Mouse (Mus musculus): ENCODE measurements around the gene Myo1d.

Myo1d gene

DNA sequence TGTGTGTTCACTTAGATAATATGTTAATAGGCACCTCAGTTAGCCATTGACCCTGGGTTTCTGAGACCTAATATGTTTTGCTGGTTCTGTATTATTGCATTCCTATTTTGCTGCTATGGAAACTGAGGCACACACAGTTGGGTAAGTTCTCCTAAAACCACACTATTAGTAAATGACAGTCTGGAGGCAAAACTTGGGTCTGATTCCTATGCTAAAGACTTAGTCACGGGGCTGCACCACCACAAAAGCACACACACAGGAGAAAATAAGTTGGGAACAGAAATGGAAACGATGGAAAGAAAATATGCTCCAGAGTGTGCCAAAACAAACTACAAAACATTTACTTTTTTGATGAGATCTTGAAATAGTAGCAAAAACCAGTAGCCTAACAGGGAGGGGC is 45.1 kb downstream of the Myo1d start:
- in situ Hi-C loops (cut with MboI, MseI): no loop called here

DNA sequence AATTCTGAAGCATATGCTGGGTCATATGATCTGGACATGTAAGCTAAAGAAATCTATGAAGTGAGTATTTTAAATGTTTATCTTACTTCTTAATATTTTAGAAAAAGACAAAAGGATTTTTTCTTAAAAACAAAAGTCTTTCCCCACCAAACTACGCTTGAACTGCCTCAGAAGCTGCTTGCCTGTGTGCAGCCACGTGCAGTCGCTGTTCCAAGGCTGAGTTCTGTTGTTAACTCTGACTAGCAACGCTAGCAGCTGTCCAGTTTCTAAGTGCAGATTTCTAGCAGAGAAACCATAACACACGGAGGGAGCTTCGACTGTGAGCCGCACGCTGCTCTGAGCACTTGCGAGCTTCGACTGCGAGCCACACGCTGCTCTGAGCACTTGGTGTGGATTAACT is 55.1 kb downstream of the Myo1d start:
- in situ Hi-C loops (cut with MboI, MseI): loop anchor here in 1 of 2 experiments (25.0 kb wide), 1 partner anchor 888 kb away; no protein-coding TSS in a partner anchor

- in situ Hi-C loops (cut with MboI, MseI): loop anchor here in 1 of 2 experiments (25.0 kb wide), 1 partner anchor 889 kb away; no protein-coding TSS in a partner anchor
Measured at GRCm38 (mm10) chr11:80723406-80724047, 56.3 kb downstream of the Myo1d start.

GRCm38 (mm10) chr11:80719014-80719413 is 60.8 kb downstream of the Myo1d start:
- in situ Hi-C loops (cut with MboI, MseI): loop anchor here (5.0 to 25.0 kb wide), 3 partner anchors 68 to 1556 kb away; no protein-coding TSS in a partner anchor

DNA sequence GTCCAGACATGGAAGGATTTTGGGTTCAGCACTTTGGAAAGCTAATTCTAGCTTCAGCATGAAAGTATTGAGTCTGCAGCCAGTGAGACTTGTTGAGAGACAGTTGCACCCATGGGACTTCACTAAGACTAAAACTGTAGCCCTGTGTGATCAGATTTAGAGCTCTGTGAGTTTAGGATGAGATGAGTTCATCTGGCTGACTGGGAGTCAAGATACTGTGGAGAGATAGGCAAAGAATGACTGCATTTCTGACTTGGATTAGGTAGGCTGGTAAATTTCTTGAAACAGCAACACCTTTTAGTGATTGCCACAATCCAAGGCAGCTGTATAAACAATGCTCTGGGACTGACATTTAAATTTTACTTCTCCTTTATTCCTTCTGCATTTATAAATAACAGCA is 61.8 kb downstream of the Myo1d start:
- in situ Hi-C loops (cut with MboI, MseI): loop anchor here (5.0 to 25.0 kb wide), 3 partner anchors 69 to 1557 kb away; no protein-coding TSS in a partner anchor

DNA sequence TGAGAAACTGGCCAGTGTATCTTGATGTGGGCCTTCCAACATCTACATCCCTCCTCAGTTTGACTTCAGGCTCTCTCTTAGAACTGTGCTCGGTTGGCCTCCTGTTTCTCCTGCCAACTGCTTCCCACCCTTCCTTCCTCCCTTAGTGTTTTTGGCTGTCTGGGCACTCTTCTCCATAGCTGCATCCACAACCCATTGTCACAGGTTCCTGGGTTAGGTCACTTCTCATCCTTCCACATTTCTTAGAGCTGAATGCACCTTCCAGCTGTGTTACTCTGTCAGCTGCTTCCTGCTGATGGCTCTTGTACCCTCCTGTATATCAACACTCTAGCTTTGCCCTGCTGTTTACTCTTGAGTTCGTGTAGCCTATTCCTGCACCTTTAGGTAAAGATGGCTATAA is 64.7 kb downstream of the Myo1d start:
- in situ Hi-C loops (cut with MboI, MseI): loop anchor here (5.0 to 25.0 kb wide), 3 partner anchors 72 to 1560 kb away; no protein-coding TSS in a partner anchor

GRCm38 (mm10) chr11:80713705-80714104 is 66.1 kb downstream of the Myo1d start:
- in situ Hi-C loops (cut with MboI, MseI): loop anchor here (10.0 to 25.0 kb wide), 2 partner anchors 899 to 1561 kb away; no protein-coding TSS in a partner anchor

GRCm38 (mm10) chr11:80712201-80712600 is 67.6 kb downstream of the Myo1d start:
- in situ Hi-C loops (cut with MboI, MseI): loop anchor here (10.0 to 25.0 kb wide), 2 partner anchors 900 to 1563 kb away; no protein-coding TSS in a partner anchor

DNA sequence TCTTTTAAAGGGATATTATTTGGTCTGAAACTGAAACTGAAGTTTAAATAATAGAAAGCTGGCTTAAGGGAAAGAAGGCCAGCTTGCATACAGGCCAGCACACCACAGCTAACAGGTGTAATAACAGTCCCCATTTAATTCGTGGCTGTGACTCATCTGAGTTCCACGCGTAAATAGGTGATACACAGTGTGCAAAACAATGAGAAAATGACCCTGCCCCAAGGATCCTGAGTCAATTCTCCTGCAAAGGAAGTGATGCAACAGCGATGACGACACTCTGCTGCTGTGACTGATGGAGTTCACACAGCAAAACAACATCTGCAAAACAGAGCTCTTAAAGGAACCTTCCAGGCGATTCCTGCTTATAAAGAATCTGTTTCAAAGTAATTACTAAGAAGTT is 68.5 kb downstream of the Myo1d start:
- in situ Hi-C loops (cut with MboI, MseI): loop anchor here (10.0 to 25.0 kb wide), 2 partner anchors 901 to 1563 kb away; no protein-coding TSS in a partner anchor

DNA sequence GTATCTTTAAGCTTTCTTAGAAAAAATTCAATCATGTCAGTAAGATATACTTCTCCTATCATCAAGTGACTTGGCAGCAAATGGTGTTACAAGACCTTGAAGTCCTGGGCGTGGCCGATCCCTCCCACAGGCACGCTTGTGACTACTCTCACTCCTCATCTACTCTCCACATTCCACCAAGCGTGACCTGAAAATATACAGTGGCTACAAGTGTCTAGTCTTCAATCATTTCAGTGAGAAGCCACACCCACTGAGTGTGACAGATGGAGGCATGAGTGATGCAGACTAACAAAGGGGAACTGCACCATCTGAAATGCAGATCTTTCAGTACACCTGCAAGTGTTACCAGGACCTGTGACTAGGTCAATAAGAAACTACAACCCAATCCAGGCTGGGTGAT is 79.2 kb downstream of the Myo1d start:
- in situ Hi-C loops (cut with MboI, MseI): loop anchor here in 1 of 2 experiments (25.0 kb wide), 1 partner anchor 912 kb away; no protein-coding TSS in a partner anchor

- in situ Hi-C loops (cut with MboI, MseI): loop anchor here (5.0 to 10.0 kb wide), 2 partner anchors 86 to 119 kb away; partner anchors contain the start of gene Myo1d (in 1 of the 2)
Measured at GRCm38 (mm10) chr11:80698721-80699120, 81.1 kb downstream of the Myo1d start.

- in situ Hi-C loops (cut with MboI, MseI): loop anchor here (5.0 to 10.0 kb wide), 2 partner anchors 88 to 121 kb away; partner anchors contain the start of gene Myo1d (in 1 of the 2)
Measured at GRCm38 (mm10) chr11:80696350-80696749, 83.5 kb downstream of the Myo1d start.

DNA sequence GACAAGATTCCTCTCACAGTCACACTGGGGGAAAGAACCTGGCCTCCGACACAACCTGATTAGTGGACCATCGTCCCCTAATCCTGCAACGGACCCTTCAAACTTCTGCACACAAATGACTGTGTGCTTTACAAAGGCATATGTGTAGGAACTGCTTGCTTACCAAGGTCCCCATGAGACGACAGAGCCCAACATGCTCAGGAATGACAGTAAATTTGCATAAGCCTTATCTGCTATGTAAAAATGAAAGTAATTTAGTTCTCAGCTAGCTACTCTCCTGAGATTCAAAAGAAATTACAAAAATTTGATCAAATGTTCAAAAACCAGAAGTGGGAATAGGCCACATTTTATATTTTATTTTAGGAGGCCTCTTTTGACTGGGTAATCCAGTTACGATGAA is 95.2 kb downstream of the Myo1d start:
- in situ Hi-C loops (cut with MboI, MseI): no loop called here

DNA sequence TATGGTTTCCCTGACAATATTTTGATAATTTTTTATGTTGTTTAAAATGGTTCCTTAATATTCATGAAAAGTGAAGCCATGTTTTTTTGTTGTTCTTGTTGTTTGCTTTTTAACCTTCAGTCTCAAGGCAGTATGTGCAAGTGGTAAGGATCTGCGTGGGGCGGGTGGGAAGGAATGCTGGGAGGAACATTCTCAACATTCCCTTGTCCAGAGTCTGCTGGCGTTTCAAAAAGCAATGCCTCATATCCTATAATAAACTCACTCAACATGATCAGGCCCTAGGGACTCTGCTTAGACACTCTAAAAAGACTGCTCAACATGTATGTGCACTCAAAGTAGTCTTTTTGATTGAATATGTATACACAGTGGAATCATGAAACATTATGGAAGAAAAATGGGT is 97.1 kb downstream of the Myo1d start:
- in situ Hi-C loops (cut with MboI, MseI): no loop called here

GRCm38 (mm10) chr11:80673013-80673412 is 106.8 kb downstream of the Myo1d start:
- in situ Hi-C loops (cut with MboI, MseI): no loop called here

DNA sequence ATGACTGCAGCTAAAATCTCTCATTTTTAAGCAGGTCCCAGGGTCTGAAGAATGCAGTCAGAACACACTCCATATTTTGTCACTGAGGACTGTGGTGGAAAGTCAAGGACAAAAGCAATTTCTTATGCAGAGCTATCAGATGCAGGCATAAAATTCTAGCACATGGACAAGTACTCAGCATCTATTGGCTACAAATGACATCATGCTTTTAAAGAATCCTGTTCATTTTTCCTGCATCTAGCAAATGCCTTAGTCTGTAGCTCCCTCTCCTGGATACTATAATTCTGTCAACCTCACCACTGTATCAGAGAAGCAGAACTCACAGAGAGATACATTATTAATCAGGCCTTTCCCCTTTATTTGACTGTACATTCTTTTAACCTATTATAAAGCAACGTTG is 109.4 kb downstream of the Myo1d start:
- in situ Hi-C loops (cut with MboI, MseI): no loop called here

DNA sequence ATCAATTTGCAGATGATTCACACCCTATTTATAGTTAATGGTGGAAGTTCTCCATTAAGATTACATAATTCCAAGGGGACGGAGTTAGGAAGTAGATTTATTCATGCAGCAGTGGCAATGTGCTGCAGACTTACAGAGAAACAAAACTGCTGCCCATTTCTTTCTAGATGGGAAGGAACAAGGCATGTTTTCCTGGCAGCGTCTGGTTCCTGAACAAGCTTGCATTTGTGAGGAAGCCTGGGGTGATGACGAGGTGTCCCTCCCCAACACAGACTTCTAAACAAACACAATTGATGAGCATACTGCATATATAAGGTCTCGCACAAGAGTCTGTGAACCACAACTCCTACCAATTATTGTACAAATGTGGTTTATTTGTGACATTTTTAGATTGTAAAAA is 109.9 kb downstream of the Myo1d start:
- in situ Hi-C loops (cut with MboI, MseI): loop anchor here in 1 of 2 experiments (5.0 kb wide), 1 partner anchor 218 kb away; no protein-coding TSS in a partner anchor

DNA sequence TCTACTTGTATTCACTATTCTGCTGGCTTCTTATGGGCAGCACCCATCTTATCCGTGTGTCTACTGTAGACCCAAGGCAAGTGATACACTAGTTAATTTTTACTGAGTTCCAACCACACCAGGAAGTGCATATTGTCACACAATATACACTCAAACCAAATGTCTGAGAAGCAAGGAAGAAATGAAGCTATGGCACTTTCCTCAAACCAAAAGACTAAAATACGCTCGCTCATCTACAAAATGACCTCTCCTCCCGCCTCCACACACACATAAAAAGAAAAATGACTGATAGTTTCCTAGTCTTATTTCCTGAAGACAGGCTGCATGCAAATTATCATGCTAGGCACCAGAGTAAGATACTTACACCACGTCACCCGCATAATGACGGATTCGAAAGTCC is 113.6 kb downstream of the Myo1d start:
- in situ Hi-C loops (cut with MboI, MseI): loop anchor here in 1 of 2 experiments (5.0 kb wide), 1 partner anchor 214 kb away; no protein-coding TSS in a partner anchor

DNA sequence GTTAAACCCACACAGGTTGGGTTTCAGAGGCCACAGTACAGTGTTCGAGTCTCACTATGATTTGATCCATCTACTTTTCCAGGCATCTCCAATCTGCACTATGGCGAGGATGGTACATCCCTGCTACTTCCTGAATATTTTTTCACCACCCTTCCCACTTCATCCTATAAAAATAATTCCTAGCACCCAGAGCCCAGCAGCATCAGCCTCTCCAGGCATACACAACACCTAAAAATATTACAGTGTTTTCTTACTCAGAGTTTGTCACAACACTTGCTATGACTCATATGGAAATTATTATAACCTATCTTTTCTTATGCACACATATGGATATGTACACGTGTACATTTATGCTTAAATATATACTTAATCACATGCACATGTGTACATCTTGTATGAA is 115.6 kb downstream of the Myo1d start:
- in situ Hi-C loops (cut with MboI, MseI): no loop called here

- in situ Hi-C loops (cut with MboI, MseI): no loop called here
Measured at GRCm38 (mm10) chr11:80645111-80645510, 134.7 kb downstream of the Myo1d start.

GRCm38 (mm10) chr11:80628992-80629865 is 150.6 kb downstream of the Myo1d start:
- in situ Hi-C loops (cut with MboI, MseI): no loop called here

DNA sequence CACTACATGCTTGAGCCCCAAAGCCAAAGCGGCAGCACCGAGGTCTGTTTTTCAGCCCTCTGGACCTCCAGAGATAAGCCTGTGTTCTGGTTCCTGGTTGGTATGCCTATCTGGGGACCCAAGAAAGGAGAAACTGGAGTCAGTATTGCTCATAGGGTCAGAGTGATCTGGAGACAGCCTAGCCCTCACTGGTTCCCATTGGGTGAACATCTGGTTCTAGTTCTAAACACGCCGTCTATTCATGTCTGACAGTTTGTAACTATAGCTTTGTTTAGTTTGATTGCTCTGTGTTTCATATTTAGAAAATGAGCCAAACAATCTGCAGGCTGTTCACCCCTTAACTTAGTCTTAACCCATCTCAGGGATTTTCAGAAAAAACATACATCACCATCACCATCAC is 151.2 kb downstream of the Myo1d start:
- in situ Hi-C loops (cut with MboI, MseI): no loop called here
